Mouse (Mus musculus): ENCODE measurements around the gene Eif3g. TPM values are rescaled to one million over a fixed set of nuclear protein-coding genes. Genes with fewer than 3 reads are reported as not detected.
A peak's percentile ranks its signal among the peaks of the same experiment; 100 is the strongest.

Gene Eif3g
- polyA plus RNA-seq, 1 experiment from 2014 or later: 131 TPM

- no peak for TF ChIP-seq CTCF (IDR thresholded peaks at IDR 0.05; ENCODE audit: low read depth)
- Histone ChIP-seq H3K36me3 (ENCODE audit: control insufficient read depth, insufficient read depth) (peaks cover 66% of the 10 kb centered on the region), H3K9me3 (ENCODE audit: control insufficient read depth) (no peaks in the 10 kb centered on the region), H3K27me3 (replicated peaks; ENCODE audit: control insufficient read depth, insufficient read depth, low read length) (no peaks in the 10 kb centered on the region), H3K4me3 (ENCODE audit: low read depth, low read length) (no peak overlapping the region), H3K9ac (ENCODE audit: low read depth, low read length) (no peak overlapping the region), H3K4me2 (replicated peaks; ENCODE audit: low read depth) (no peak overlapping the region), H3K4me1 (replicated peaks; ENCODE audit: control insufficient read depth, insufficient read depth, low read length) (no peaks in the 10 kb centered on the region; the same call in 1 of the 2 replicates), H3K27ac (ENCODE audit: low read depth, low read length) (no peak overlapping the region)
- 84% methylated on average over 15 of the region's 15 CpGs for WGBS
- no peak for ATAC-seq
These were observed 3.8 kb downstream of the Eif3g start for GRCm38 (mm10) chr9:20894629-20895028.

DNA sequence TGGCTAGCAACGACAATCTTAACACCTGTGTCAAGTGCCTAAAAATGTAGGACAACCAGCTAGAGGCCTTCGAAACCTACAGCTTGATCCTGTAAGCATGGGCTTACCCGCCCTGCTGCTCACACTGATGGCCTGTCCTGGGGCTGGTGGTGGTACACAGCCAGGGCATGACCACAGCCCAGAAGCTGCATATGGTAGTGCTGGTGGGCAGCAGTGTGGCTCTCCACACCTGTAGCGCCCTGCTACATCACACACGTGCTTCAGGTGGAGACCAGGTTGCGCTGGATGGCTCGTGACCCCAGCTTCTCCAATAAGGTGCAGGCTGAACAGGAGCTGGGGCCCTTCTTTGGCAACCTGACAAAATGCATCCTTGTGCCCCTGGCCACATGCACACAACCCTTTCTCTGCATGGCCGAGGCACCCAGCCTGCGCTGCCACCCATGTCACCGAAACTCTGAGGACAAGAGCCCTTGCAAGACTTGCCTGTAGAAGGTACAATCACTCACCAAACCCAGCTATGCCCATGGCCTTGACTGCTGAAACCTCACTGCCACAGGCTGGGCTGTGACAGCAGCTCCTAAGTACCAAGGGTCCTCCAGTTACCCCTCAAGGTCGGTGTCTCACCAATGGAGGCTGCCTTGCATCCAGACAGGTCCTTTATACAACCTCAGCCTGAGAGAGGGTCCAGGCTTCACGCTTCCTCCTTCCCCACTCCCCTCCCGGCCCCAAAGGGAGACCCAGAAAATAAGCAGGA lies 4.7 kb downstream of the Eif3g start:
- no peak overlapping the region for H3K4me2 ChIP-seq (replicated peaks; ENCODE audit: low read depth)
- H3K9me3 ChIP-seq (ENCODE audit: control insufficient read depth): no peaks in the 10 kb centered on the region
- 77% methylated on average over 13 of the region's 13 CpGs for WGBS
- H3K9ac ChIP-seq (ENCODE audit: low read depth, low read length): no peak overlapping the region
- no peak overlapping the region for H3K4me3 ChIP-seq (ENCODE audit: low read depth, low read length)
- ATAC-seq: no peak
- TF ChIP-seq CTCF (IDR thresholded peaks at IDR 0.05; ENCODE audit: low read depth): no peak
- H3K27ac ChIP-seq (ENCODE audit: low read depth, low read length): no peak overlapping the region; the same call in 1 of the 2 replicates
- no peaks in the 10 kb centered on the region; the same call in 1 of the 2 replicates for H3K4me1 ChIP-seq (replicated peaks; ENCODE audit: control insufficient read depth, insufficient read depth, low read length)
- H3K36me3 ChIP-seq (ENCODE audit: control insufficient read depth, insufficient read depth): peaks cover 70% of the 10 kb centered on the region
- H3K27me3 ChIP-seq (replicated peaks; ENCODE audit: control insufficient read depth, insufficient read depth, low read length): no peaks in the 10 kb centered on the region

DNA sequence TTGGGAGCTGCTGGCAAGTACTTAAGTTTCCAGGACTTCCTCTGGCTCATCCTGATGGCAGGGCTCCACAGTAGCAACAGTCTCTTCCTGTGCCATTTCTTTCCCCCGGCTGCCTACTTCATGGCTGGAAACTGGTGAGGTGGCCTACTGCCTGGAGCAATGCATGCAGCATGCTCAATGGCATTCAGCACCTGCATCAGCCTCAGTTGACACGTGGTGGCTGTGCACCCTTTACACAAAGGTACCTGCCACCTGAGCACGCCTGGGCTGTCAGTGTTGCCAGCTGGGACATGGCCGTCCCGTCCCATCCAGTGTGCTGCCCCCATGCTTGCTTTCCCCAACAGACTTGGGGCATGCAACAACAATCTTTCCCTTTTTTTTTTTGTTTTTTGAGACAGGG lies 5.4 kb downstream of the Eif3g start:
- 59% methylated on average over 5 of the region's 5 CpGs for WGBS
- ATAC-seq: no peak
- H3K4me2 ChIP-seq (replicated peaks; ENCODE audit: low read depth): no peak overlapping the region
- H3K9me3 ChIP-seq (ENCODE audit: control insufficient read depth): no peaks in the 10 kb centered on the region
- no peak overlapping the region for H3K4me3 ChIP-seq (ENCODE audit: low read depth, low read length)
- H3K4me1 ChIP-seq (replicated peaks; ENCODE audit: control insufficient read depth, insufficient read depth, low read length): no peaks in the 10 kb centered on the region; the same call in 1 of the 2 replicates
- H3K27ac ChIP-seq (ENCODE audit: low read depth, low read length): peak overlapping the region; percentile 11; the same call in 1 of the 2 replicates
- no peaks in the 10 kb centered on the region for H3K27me3 ChIP-seq (replicated peaks; ENCODE audit: control insufficient read depth, insufficient read depth, low read length)
- no peak for TF ChIP-seq CTCF (IDR thresholded peaks at IDR 0.05; ENCODE audit: low read depth)
- peaks cover 70% of the 10 kb centered on the region for H3K36me3 ChIP-seq (ENCODE audit: control insufficient read depth, insufficient read depth)
- no peak overlapping the region for H3K9ac ChIP-seq (ENCODE audit: low read depth, low read length)

- TF ChIP-seq CTCF (IDR thresholded peaks at IDR 0.05; ENCODE audit: low read depth): no peak
- H3K9me3 ChIP-seq (ENCODE audit: control insufficient read depth): no peaks in the 10 kb centered on the region
- no peaks in the 10 kb centered on the region; the same call in 1 of the 2 replicates for H3K4me1 ChIP-seq (replicated peaks; ENCODE audit: control insufficient read depth, insufficient read depth, low read length)
- H3K36me3 ChIP-seq (ENCODE audit: control insufficient read depth, insufficient read depth): peaks cover 70% of the 10 kb centered on the region
- no peak for ATAC-seq
- H3K9ac ChIP-seq (ENCODE audit: low read depth, low read length): no peak overlapping the region
- no peak overlapping the region; the same call in 1 of the 2 replicates for H3K27ac ChIP-seq (ENCODE audit: low read depth, low read length)
- 54% methylated on average over 5 of the region's 5 CpGs for WGBS
- no peaks in the 10 kb centered on the region for H3K27me3 ChIP-seq (replicated peaks; ENCODE audit: control insufficient read depth, insufficient read depth, low read length)
- no peak overlapping the region for H3K4me2 ChIP-seq (replicated peaks; ENCODE audit: low read depth)
- H3K4me3 ChIP-seq (ENCODE audit: low read depth, low read length): no peak overlapping the region
These were observed 6.2 kb downstream of the Eif3g start for GRCm38 (mm10) chr9:20892104-20892653.

- Histone ChIP-seq H3K9me3 (ENCODE audit: control insufficient read depth) (no peaks in the 10 kb centered on the region), H3K27ac (ENCODE audit: low read depth, low read length) (no peak overlapping the region; the same call in 1 of the 2 replicates), H3K4me3 (ENCODE audit: low read depth, low read length) (no peak overlapping the region), H3K27me3 (replicated peaks; ENCODE audit: control insufficient read depth, insufficient read depth, low read length) (no peaks in the 10 kb centered on the region), H3K4me1 (replicated peaks; ENCODE audit: control insufficient read depth, insufficient read depth, low read length) (no peaks in the 10 kb centered on the region), H3K9ac (ENCODE audit: low read depth, low read length) (no peak overlapping the region; the same call in 1 of the 2 replicates), H3K36me3 (ENCODE audit: control insufficient read depth, insufficient read depth) (peaks cover 64% of the 10 kb centered on the region), H3K4me2 (replicated peaks; ENCODE audit: low read depth) (no peak overlapping the region)
- ATAC-seq: no peak
- no peak for TF ChIP-seq CTCF (IDR thresholded peaks at IDR 0.05; ENCODE audit: low read depth)
- 75% methylated on average over 26 of the region's 26 CpGs for WGBS
These were observed 6.9 kb downstream of the Eif3g start for GRCm38 (mm10) chr9:20891339-20892103.

DNA sequence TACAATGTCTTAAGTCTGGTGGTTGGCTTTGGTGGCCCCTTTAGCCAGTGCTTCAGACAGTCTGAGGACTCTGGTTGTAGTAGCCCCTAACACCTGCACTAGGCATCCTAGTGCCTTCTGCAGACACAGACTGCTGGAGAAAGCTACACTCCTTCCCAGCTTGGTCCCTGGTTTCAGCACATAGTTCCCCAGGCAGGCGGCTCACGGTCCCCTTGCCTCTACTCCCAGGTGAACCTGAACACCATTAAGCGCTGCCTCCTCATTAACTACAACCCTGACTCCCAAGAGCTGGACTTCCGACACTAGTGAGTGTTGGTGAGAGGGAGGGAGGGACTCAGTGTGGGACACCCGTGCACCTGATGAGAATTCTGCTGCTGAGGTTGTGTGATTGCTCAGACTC lies 8.0 kb downstream of the Eif3g start:
- H3K27me3 ChIP-seq (replicated peaks; ENCODE audit: control insufficient read depth, insufficient read depth, low read length): no peaks in the 10 kb centered on the region
- H3K4me2 ChIP-seq (replicated peaks; ENCODE audit: low read depth): no peak overlapping the region
- no peaks in the 10 kb centered on the region for H3K4me1 ChIP-seq (replicated peaks; ENCODE audit: control insufficient read depth, insufficient read depth, low read length)
- TF ChIP-seq CTCF (IDR thresholded peaks at IDR 0.05; ENCODE audit: low read depth): no peak
- no peaks in the 10 kb centered on the region for H3K9me3 ChIP-seq (ENCODE audit: control insufficient read depth)
- H3K36me3 ChIP-seq (ENCODE audit: control insufficient read depth, insufficient read depth): peaks cover 56% of the 10 kb centered on the region
- no peak overlapping the region for H3K9ac ChIP-seq (ENCODE audit: low read depth, low read length)
- 88% methylated on average over 5 of the region's 5 CpGs for WGBS
- no peak for ATAC-seq
- no peak overlapping the region for H3K27ac ChIP-seq (ENCODE audit: low read depth, low read length)
- no peak overlapping the region for H3K4me3 ChIP-seq (ENCODE audit: low read depth, low read length)
